Mouse (Mus musculus): ENCODE data around the gene Hira. TPM values are rescaled to one million over a fixed set of nuclear protein-coding genes. Genes with fewer than 3 reads are reported as not detected.

The Hira gene
- polyA plus RNA-seq, 1 experiment = 0.95 TPM

DNA sequence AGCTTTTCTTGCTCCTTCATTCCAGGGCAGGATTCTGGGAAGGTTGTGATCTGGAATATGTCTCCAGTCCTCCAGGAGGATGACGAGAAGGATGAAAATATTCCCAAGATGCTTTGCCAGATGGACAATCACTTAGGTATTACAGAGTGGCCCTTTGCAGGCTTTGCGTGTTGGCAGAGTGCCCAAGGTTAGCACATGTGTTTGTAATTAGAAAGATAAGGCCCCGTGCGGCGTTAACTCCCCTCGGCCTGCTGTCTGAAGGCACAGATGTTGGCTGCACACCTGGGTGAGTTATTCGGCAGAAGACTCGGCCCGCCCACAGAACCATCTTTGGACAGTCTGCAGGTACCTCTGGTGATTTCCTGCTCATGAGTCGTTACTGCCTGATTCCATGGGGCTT, 19.6 kb downstream of the Hira start:
- TF ChIP-seq TAL1 (IDR thresholded peaks at IDR 0.05; ENCODE audit: low read length) (no peak), GATA1 (IDR thresholded peaks at IDR 0.05; ENCODE audit: low read length) (no peak)
- Histone ChIP-seq H3K4me1 (ENCODE audit: control insufficient read depth) (peaks cover 30% of the 10 kb centered on the region), H3K9me3 (ENCODE audit: control insufficient read depth, low read length) (no peaks in the 10 kb centered on the region), H3K36me3 (ENCODE audit: control insufficient read depth) (peaks cover 73% of the 10 kb centered on the region), H3K4me3 (replicated peaks) (no peak overlapping the region), H3K27me3 (ENCODE audit: control insufficient read depth) (no peaks in the 10 kb centered on the region)

DNA sequence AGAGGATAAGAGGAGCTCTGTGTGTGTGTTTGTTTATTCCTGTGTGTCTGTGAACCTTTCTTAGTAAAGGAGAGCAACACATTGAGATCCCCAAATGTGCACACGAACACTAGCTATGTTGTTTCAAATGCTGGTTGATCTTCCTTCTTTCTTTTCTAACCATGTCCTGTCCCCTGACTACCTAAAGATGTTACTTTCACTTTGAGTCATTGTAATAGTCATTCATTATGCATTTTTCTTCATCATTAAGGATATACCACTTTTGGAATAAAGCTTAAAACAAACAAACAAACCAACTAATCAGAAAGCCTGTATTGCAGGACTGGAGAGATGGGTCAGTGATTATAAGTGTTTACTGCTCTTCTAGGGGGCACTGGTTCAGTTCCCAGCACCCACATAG, 28.8 kb downstream of the Hira start:
- TF ChIP-seq TAL1 (IDR thresholded peaks at IDR 0.05; ENCODE audit: low read length) = no peak
- TF ChIP-seq GATA1 (IDR thresholded peaks at IDR 0.05; ENCODE audit: low read length) = no peak
- no peaks in the 10 kb centered on the region for H3K27me3 ChIP-seq (ENCODE audit: control insufficient read depth)
- H3K4me1 ChIP-seq (ENCODE audit: control insufficient read depth) = no peaks in the 10 kb centered on the region
- peaks cover 74% of the 10 kb centered on the region for H3K36me3 ChIP-seq (ENCODE audit: control insufficient read depth)
- no peak overlapping the region for H3K4me3 ChIP-seq (replicated peaks)
- no peaks in the 10 kb centered on the region for H3K9me3 ChIP-seq (ENCODE audit: control insufficient read depth, low read length)

DNA sequence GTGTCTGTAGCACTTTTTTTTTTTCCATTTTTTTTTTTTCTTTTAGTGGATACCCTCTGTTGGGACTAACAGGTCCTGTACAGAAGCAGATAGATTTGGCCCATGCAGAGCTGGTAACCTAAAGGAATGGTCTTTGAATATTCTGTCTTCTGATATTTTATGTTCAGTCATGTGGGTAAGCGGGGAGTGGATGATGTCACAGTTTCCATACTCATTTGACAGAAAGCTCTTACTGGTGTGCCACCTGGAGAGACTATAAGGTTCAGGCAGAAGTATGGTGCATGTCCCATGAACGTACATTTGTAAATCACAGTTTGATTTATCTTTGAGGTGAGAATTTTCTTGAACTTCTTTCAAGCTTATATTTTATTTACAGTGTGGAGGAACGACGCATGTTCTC, 39.2 kb downstream of the Hira start:
- no peak overlapping the region for H3K4me3 ChIP-seq (replicated peaks)
- H3K27me3 ChIP-seq (ENCODE audit: control insufficient read depth) = no peaks in the 10 kb centered on the region
- H3K36me3 ChIP-seq (ENCODE audit: control insufficient read depth) = peaks cover 82% of the 10 kb centered on the region
- H3K4me1 ChIP-seq (ENCODE audit: control insufficient read depth) = no peaks in the 10 kb centered on the region
- TF ChIP-seq GATA1 (IDR thresholded peaks at IDR 0.05; ENCODE audit: low read length) (no peak), TAL1 (IDR thresholded peaks at IDR 0.05; ENCODE audit: low read length) (no peak)
- no peaks in the 10 kb centered on the region for H3K9me3 ChIP-seq (ENCODE audit: control insufficient read depth, low read length)

DNA sequence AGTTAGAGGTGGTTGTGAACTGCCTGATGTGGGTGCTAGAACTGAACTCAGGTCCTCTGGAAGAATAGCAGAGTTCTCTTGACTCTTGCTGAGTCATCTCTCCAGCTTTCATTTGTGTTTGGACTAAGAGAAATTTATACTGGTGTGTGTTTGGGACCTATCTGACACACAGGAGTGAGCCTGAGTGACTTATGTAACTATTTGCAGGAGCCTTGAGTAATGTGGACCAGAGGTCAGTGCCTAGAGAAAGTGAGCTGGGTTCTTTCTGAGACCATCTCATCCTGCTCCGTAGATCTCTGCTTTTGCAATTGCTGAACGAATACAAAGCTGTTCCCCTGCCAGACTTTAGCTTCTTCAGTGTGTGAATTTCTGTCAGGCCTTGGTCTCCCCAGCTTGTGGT, 44.9 kb downstream of the Hira start:
- Histone ChIP-seq H3K9me3 (ENCODE audit: control insufficient read depth, low read length) (no peaks in the 10 kb centered on the region), H3K27me3 (ENCODE audit: control insufficient read depth) (no peaks in the 10 kb centered on the region), H3K4me3 (replicated peaks) (no peak overlapping the region), H3K4me1 (ENCODE audit: control insufficient read depth) (no peaks in the 10 kb centered on the region), H3K36me3 (ENCODE audit: control insufficient read depth) (peaks cover 95% of the 10 kb centered on the region)
- TF ChIP-seq TAL1 (IDR thresholded peaks at IDR 0.05; ENCODE audit: low read length) = no peak
- no peak for TF ChIP-seq GATA1 (IDR thresholded peaks at IDR 0.05; ENCODE audit: low read length)

DNA sequence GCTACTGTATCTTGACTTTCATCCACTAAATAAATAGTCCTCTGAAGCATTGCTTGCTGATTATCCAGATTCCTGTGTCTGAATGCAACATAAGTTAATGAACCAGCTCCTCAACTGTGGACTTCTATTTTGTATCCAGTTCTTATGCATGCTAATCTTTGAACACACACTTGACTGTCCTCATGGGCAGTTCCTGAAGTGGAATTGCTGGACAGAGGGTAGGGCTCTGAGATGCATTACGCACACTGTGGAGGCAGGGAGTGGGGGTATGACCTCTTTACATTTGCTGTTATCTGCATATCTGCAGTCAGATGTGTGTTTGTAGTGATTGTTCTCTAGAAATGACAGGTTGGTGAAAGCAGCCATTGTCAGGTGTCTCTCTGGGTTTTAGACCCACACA, 51.1 kb downstream of the Hira start:
- H3K4me1 ChIP-seq (ENCODE audit: control insufficient read depth) = no peaks in the 10 kb centered on the region
- H3K36me3 ChIP-seq (ENCODE audit: control insufficient read depth) = peaks cover 85% of the 10 kb centered on the region
- no peaks in the 10 kb centered on the region for H3K27me3 ChIP-seq (ENCODE audit: control insufficient read depth)

DNA sequence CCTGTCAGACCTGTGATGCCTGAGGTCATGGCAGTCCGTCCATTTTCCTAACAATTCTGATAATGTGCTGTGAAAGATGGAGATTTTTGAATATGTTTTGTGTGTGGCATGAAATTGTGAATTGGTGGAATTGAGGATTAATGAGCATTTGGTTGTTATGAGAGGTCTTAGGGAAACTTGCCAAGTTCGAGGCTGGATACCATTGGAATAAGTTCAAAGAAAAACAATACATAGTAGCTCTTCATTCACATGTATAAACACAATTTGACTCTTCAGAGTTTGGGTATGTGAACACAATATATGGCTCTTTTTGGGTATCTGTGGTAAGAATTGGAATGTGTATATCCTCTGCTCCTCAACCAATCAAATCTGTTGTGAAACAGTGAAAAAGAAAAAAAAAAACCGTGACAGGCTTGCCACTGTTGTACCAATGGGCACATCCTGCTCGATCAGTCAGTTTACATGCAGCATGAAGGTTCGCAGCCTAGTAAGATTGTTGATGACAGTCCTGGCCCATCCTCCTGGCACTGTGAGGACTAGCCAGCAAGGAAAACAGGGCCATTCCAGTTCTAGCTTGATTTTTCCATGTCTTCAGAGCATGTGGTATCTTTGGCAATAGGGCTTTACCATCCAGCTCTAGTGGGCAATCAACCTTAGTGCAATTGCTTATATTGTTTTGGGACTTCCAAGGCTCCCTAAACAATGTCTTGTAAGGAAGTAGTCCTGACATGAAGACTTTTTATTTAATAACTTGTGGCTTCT, 61.7 kb downstream of the Hira start:
- Histone ChIP-seq H3K9me3 (ENCODE audit: control insufficient read depth, low read length) (no peaks in the 10 kb centered on the region), H3K4me3 (replicated peaks) (no peak overlapping the region), H3K36me3 (ENCODE audit: control insufficient read depth) (peaks cover 65% of the 10 kb centered on the region), H3K4me1 (ENCODE audit: control insufficient read depth) (no peaks in the 10 kb centered on the region), H3K27me3 (ENCODE audit: control insufficient read depth) (no peaks in the 10 kb centered on the region)
- no peak for TF ChIP-seq GATA1 (IDR thresholded peaks at IDR 0.05; ENCODE audit: low read length)
- TF ChIP-seq TAL1 (IDR thresholded peaks at IDR 0.05; ENCODE audit: low read length) = no peak

More for the DNA sequence above, 51.1 kb downstream of the Hira start:
- TF ChIP-seq GATA1 (IDR thresholded peaks at IDR 0.05; ENCODE audit: low read length) (no peak), TAL1 (IDR thresholded peaks at IDR 0.05; ENCODE audit: low read length) (no peak)
- Histone ChIP-seq H3K4me3 (replicated peaks) (no peak overlapping the region), H3K9me3 (ENCODE audit: control insufficient read depth, low read length) (no peaks in the 10 kb centered on the region)

DNA sequence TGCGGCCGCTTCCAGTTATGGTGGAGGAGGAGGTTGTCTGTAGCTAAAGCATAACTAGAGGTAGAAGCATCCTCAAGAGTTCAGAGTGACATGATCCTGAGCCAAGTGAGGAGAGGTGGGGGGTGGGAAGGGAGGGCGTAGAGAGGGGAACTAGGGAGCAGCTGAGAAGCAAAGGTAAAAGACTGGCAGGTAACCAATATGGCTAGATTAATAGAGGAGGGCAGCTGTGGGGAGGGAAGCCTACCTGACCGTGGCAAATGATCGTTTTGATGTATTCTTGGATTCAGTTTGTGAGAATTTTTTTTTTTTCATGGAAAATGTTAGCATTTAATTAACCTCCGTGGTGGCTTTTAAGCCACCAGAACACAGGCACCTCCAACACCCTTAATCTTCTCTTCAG, 67.1 kb downstream of the Hira start:
- peaks cover 63% of the 10 kb centered on the region for H3K36me3 ChIP-seq (ENCODE audit: control insufficient read depth)
- no peak for TF ChIP-seq TAL1 (IDR thresholded peaks at IDR 0.05; ENCODE audit: low read length)
- no peak for TF ChIP-seq GATA1 (IDR thresholded peaks at IDR 0.05; ENCODE audit: low read length)
- H3K27me3 ChIP-seq (ENCODE audit: control insufficient read depth) = no peaks in the 10 kb centered on the region
- no peak overlapping the region for H3K4me3 ChIP-seq (replicated peaks)
- no peaks in the 10 kb centered on the region for H3K4me1 ChIP-seq (ENCODE audit: control insufficient read depth)
- H3K9me3 ChIP-seq (ENCODE audit: control insufficient read depth, low read length) = no peaks in the 10 kb centered on the region

DNA sequence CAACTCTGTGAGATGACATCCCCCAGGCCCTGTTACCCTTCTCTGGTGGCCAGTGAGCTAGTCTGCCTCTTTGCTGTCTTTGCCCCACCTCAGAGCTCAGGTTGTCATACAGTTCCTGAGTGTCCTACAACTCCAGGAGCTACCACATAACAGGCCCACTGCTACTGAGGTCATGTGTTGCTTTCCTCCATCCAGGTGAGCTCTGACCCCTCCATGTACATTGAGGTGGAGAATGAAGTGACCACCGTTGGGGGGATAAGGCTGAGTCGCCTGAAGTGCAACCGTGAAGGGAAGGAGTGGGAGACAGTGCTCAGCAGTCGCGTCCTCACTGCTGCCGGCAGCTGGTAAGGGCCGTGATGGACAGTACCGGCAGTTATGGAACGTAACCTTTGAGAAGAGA, 72.1 kb downstream of the Hira start:
- Histone ChIP-seq H3K36me3 (ENCODE audit: control insufficient read depth) (peaks cover 88% of the 10 kb centered on the region), H3K9me3 (ENCODE audit: control insufficient read depth, low read length) (no peaks in the 10 kb centered on the region), H3K27me3 (ENCODE audit: control insufficient read depth) (no peaks in the 10 kb centered on the region), H3K4me3 (replicated peaks) (no peak overlapping the region), H3K4me1 (ENCODE audit: control insufficient read depth) (no peaks in the 10 kb centered on the region)
- no peak for TF ChIP-seq TAL1 (IDR thresholded peaks at IDR 0.05; ENCODE audit: low read length)

DNA sequence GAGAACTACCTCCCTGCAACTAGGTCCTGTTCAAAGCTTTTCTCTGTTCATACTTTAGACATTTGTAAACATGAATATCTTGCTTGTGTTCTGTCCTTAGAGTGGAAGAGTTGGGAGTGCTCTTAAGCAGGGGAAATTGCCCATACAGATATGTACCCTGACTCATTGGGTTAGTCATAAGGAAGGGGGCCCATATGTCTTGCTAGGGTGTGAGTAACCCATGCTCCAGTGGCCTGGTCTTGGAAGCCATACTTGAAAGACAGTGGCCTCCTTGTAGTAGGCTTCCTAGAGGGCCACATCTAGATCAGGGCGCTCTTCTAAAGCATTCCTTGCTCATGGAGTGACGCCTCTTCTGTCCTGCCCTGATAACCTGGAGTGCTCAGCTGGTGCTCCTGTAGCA, 73.5 kb downstream of the Hira start:
- H3K27me3 ChIP-seq (ENCODE audit: control insufficient read depth) = no peaks in the 10 kb centered on the region
- no peak overlapping the region for H3K4me3 ChIP-seq (replicated peaks)
- no peaks in the 10 kb centered on the region for H3K4me1 ChIP-seq (ENCODE audit: control insufficient read depth)
- H3K9me3 ChIP-seq (ENCODE audit: control insufficient read depth, low read length) = no peaks in the 10 kb centered on the region
- no peak for TF ChIP-seq GATA1 (IDR thresholded peaks at IDR 0.05; ENCODE audit: low read length)
- peaks cover 96% of the 10 kb centered on the region for H3K36me3 ChIP-seq (ENCODE audit: control insufficient read depth)

DNA sequence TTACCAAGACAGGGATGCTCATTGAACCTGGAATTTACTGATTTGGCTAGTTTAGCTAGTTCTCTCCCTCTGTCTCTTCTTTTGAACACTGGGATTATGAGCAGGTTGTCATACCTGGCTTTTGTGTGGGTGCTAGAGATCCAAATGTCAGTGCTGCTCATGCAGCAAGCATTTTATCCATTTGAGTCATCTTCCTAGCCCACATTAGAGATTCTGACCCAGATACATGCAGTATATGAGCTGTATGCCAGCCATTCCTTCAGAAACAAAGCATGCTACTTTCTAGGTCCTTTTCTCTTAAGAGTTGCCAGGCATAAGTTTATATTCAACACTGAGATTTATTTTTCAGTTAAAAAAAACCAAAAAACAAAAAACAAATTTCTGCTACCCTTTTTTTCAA, 76.0 kb downstream of the Hira start:
- TF ChIP-seq TAL1 (IDR thresholded peaks at IDR 0.05; ENCODE audit: low read length) = no peak
- no peak for TF ChIP-seq GATA1 (IDR thresholded peaks at IDR 0.05; ENCODE audit: low read length)
- H3K27me3 ChIP-seq (ENCODE audit: control insufficient read depth) = no peaks in the 10 kb centered on the region
- peaks cover 93% of the 10 kb centered on the region for H3K36me3 ChIP-seq (ENCODE audit: control insufficient read depth)
- no peaks in the 10 kb centered on the region; the same call in 1 of the 2 replicates for H3K4me1 ChIP-seq (ENCODE audit: control insufficient read depth)
- no peak overlapping the region for H3K4me3 ChIP-seq (replicated peaks)
- no peaks in the 10 kb centered on the region for H3K9me3 ChIP-seq (ENCODE audit: control insufficient read depth, low read length)

Data from erythroblast, embryonic 14.5 days (primary cell).